Mouse (Mus musculus) splenic B cell, adult 2 months (primary cell): ENCODE results near the gene Frs3.

ENCODE experiments used
- DNase-seq: peaks from one replicate; pipeline ENCODE4 v3.0.0-alpha.2; 2011; ENCODE audit warnings: low read depth, low spot score
- H3K27me3 ChIP-seq: 2 replicates; pipeline ENCODE4 v1.6.1; 2012; ENCODE audit warnings: mild to moderate bottlenecking, low read length, moderate library complexity, mixed read lengths; ENCODE audit not compliant: control insufficient read depth, poor library complexity, insufficient read depth, severe bottlenecking
- H3K36me3 ChIP-seq: 2 replicates; pipeline ENCODE4 v1.6.1; 2012; ENCODE audit warnings: mild to moderate bottlenecking, low read length, moderate library complexity, mixed read lengths; ENCODE audit not compliant: control insufficient read depth, poor library complexity, insufficient read depth, severe bottlenecking

Gene Frs3

DNA sequence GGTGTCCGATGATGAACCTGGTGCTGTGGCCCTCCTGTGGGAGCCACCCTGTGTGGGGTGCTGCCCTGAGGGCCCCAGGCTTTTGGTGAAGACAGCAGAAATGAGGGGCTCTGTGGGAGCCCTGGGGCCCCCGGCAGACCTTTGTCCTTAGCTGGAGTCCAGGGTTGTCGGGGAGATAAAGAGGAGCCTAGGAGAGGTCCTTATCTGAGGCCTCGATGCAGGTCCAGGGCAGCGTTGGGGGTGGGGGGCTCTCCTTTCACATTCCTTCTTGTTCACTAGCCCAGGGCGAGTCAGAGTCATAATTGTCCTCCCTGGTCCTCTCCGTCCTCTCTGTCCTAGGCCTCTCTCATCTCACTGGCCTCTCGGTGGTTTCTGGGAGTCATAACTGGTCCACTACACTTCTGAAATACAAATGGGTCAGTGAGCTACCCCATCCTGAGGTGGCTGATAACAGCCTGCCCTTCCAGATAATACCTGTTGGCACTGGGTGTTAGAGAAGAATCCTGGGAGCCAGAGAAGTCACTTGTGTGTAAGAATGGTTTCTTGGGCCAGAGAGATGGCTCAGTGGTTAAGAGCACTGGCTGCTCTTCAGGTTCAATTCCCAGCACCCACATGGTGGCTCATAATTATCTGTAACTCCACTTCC is 64.4 kb downstream of the Frs3 start:
- DNase-seq, result no peak
- Histone ChIP-seq H3K36me3 (peaks cover 6% of the 10 kb centered on the region; the same call in 1 of the 2 replicates), H3K27me3 (no peaks in the 10 kb centered on the region; the same call in 1 of the 2 replicates)
